Mouse (Mus musculus): ENCODE measurements around the gene Npdc1. TPM values are rescaled to one million over a fixed set of nuclear protein-coding genes. Genes with fewer than 3 reads are reported as not detected.

The Npdc1 gene
- polyA plus RNA-seq, 1 experiment from 2014 or later, result 198 TPM

- Histone ChIP-seq H3K4me1 (no peaks in the 10 kb centered on the region), H3K9me3 (no peaks in the 10 kb centered on the region), H3K4me3 (replicated peaks) (no peak overlapping the region), H3K27ac (no peak overlapping the region), H3K36me3 (replicated peaks) (peaks cover 94% of the 10 kb centered on the region), H3K27me3 (no peaks in the 10 kb centered on the region), H3K9ac (no peak overlapping the region), H3K4me2 (no peak overlapping the region)
- no peak for ATAC-seq (ENCODE audit: low FRiP score)
- WGBS, result 90% methylated on average over 20 of the region's 20 CpGs
These were observed 41.9 kb downstream of the Npdc1 start for GRCm38 (mm10) chr2:25441067-25441466.

GRCm38 (mm10) chr2:25442682-25443081 is 43.5 kb downstream of the Npdc1 start:
- H3K36me3 ChIP-seq (replicated peaks), result peaks cover 95% of the 10 kb centered on the region
- no peaks in the 10 kb centered on the region for H3K9me3 ChIP-seq
- no peak overlapping the region for H3K4me3 ChIP-seq (replicated peaks)
- H3K4me1 ChIP-seq, result no peaks in the 10 kb centered on the region
- WGBS, result 97% methylated on average over 14 of the region's 14 CpGs
- ATAC-seq (ENCODE audit: low FRiP score), result no peak
- H3K27ac ChIP-seq, result no peak overlapping the region
- H3K27me3 ChIP-seq, result no peaks in the 10 kb centered on the region
- H3K9ac ChIP-seq, result no peak overlapping the region
- H3K4me2 ChIP-seq, result no peak overlapping the region

GRCm38 (mm10) chr2:25450853-25451647 is 51.9 kb downstream of the Npdc1 start:
- ATAC-seq (ENCODE audit: low FRiP score), result no peak
- H3K9ac ChIP-seq, result no peak overlapping the region
- H3K36me3 ChIP-seq (replicated peaks), result peaks cover 22% of the 10 kb centered on the region
- H3K27me3 ChIP-seq, result no peaks in the 10 kb centered on the region
- 84% methylated on average over 8 of the region's 8 CpGs for WGBS
- no peak overlapping the region for H3K4me2 ChIP-seq
- H3K27ac ChIP-seq, result no peak overlapping the region
- no peak overlapping the region for H3K4me3 ChIP-seq (replicated peaks)
- no peaks in the 10 kb centered on the region for H3K9me3 ChIP-seq
- no peaks in the 10 kb centered on the region for H3K4me1 ChIP-seq

- ATAC-seq (ENCODE audit: low FRiP score), result no peak
- H3K4me2 ChIP-seq, result no peak overlapping the region
- H3K9ac ChIP-seq, result no peak overlapping the region
- H3K27ac ChIP-seq, result no peak overlapping the region
- WGBS, result 61% methylated on average over 1 of the region's 1 CpGs
- no peaks in the 10 kb centered on the region for H3K9me3 ChIP-seq
- H3K4me3 ChIP-seq (replicated peaks), result no peak overlapping the region
- H3K27me3 ChIP-seq, result no peaks in the 10 kb centered on the region; the same call in 1 of the 2 replicates
- H3K36me3 ChIP-seq (replicated peaks), result peaks cover 3% of the 10 kb centered on the region
- no peaks in the 10 kb centered on the region for H3K4me1 ChIP-seq
These were observed 53.8 kb downstream of the Npdc1 start for GRCm38 (mm10) chr2:25452951-25453350.

- no peak for ATAC-seq (ENCODE audit: low FRiP score)
- H3K27me3 ChIP-seq, result no peaks in the 10 kb centered on the region; the same call in 1 of the 2 replicates
- no peak within 1 kb of the TSS for H3K4me2 ChIP-seq
- H3K4me1 ChIP-seq, result peaks cover 16% of the 10 kb centered on the region
- 64% methylated on average over 14 of the region's 14 CpGs for WGBS
- peaks cover 14% of the 10 kb centered on the region for H3K36me3 ChIP-seq (replicated peaks)
- peak within 1 kb of the TSS; percentile 12; the same call in 1 of the 2 replicates for H3K9ac ChIP-seq
- no peak within 1 kb of the TSS for H3K27ac ChIP-seq
- no peak within 1 kb of the TSS for H3K4me3 ChIP-seq (replicated peaks)
- H3K9me3 ChIP-seq, result no peaks in the 10 kb centered on the region
These were observed 57.2 kb downstream of the Npdc1 start, which contains the start of gene Clic3 for GRCm38 (mm10) chr2:25456205-25456953. TSS of gene Clic3 (plus strand) at chr2:25456838.

- H3K9me3 ChIP-seq, result no peaks in the 10 kb centered on the region
- no peak overlapping the region for H3K4me3 ChIP-seq (replicated peaks)
- H3K4me1 ChIP-seq, result peaks cover 19% of the 10 kb centered on the region
- no peak overlapping the region for H3K4me2 ChIP-seq
- no peak for ATAC-seq (ENCODE audit: low FRiP score)
- peak overlapping the region; percentile 12; the same call in 1 of the 2 replicates for H3K9ac ChIP-seq
- 85% methylated on average over 9 of the region's 9 CpGs for WGBS
- H3K27ac ChIP-seq, result no peak overlapping the region
- H3K27me3 ChIP-seq, result no peaks in the 10 kb centered on the region; the same call in 1 of the 2 replicates
- H3K36me3 ChIP-seq (replicated peaks), result peaks cover 14% of the 10 kb centered on the region
These were observed 58.1 kb downstream of the Npdc1 start for GRCm38 (mm10) chr2:25457022-25457896.

GRCm38 (mm10) chr2:25458911-25459310 is 59.8 kb downstream of the Npdc1 start:
- ATAC-seq (ENCODE audit: low FRiP score), result no peak
- Histone ChIP-seq H3K36me3 (replicated peaks) (peaks cover 14% of the 10 kb centered on the region), H3K27me3 (no peaks in the 10 kb centered on the region; the same call in 1 of the 2 replicates), H3K27ac (no peak overlapping the region), H3K4me1 (peaks cover 19% of the 10 kb centered on the region), H3K4me2 (no peak overlapping the region), H3K9ac (no peak overlapping the region), H3K4me3 (replicated peaks) (no peak overlapping the region), H3K9me3 (no peaks in the 10 kb centered on the region)
- WGBS, result 72% methylated on average over 5 of the region's 5 CpGs

Small RNAs within 50 kb of the gene (microRNA-seq; reads per million reads assigned to microRNA genes)
- gene Mir3087, result not detected

Other genes starting within 250 kb of the Npdc1 start
- gene Nrarp, start 218.6 kb upstream of the Npdc1 start, polyA plus RNA-seq (2016; fragmentation: Nextera tagmentation; extraction: Ambion mirVana), result 76.8 and 81.0 TPM in 2 replicates
- 0.62 and 1.0 TPM in 2 replicates for gene Tor4a, start 202.5 kb upstream of the Npdc1 start, polyA plus RNA-seq (2016; fragmentation: Nextera tagmentation; extraction: Ambion mirVana)
- gene Nelfb, start 187.9 kb upstream of the Npdc1 start, polyA plus RNA-seq (2016; fragmentation: Nextera tagmentation; extraction: Ambion mirVana), result 106 and 111 TPM in 2 replicates
- gene Stpg3, start 184.7 kb upstream of the Npdc1 start, polyA plus RNA-seq (2016; fragmentation: Nextera tagmentation; extraction: Ambion mirVana), result not detected in 2 replicates
- 0.46 and 0.87 TPM in 2 replicates for gene Fam166a, start 180.6 kb upstream of the Npdc1 start, polyA plus RNA-seq (2016; fragmentation: Nextera tagmentation; extraction: Ambion mirVana)
- gene Tubb4b, start 174.6 kb upstream of the Npdc1 start, polyA plus RNA-seq (2016; fragmentation: Nextera tagmentation; extraction: Ambion mirVana), result 496 and 501 TPM in 2 replicates
- not detected in 2 replicates for gene Slc34a3, start 165.0 kb upstream of the Npdc1 start, polyA plus RNA-seq (2016; fragmentation: Nextera tagmentation; extraction: Ambion mirVana)
- not detected in 2 replicates for gene Rnf224, start 162.6 kb upstream of the Npdc1 start, polyA plus RNA-seq (2016; fragmentation: Nextera tagmentation; extraction: Ambion mirVana)
- gene Rnf208, start 157.1 kb upstream of the Npdc1 start, polyA plus RNA-seq (2016; fragmentation: Nextera tagmentation; extraction: Ambion mirVana), result 30.2 and 37.9 TPM in 2 replicates
- not detected in 2 replicates for gene Cysrt1, start 156.9 kb upstream of the Npdc1 start, polyA plus RNA-seq (2016; fragmentation: Nextera tagmentation; extraction: Ambion mirVana)
- 4.2 and 6.0 TPM in 2 replicates for gene AL732309.1, start 152.5 kb upstream of the Npdc1 start, polyA plus RNA-seq (2016; fragmentation: Nextera tagmentation; extraction: Ambion mirVana)
- gene Tmem203, start 143.9 kb upstream of the Npdc1 start, polyA plus RNA-seq (2016; fragmentation: Nextera tagmentation; extraction: Ambion mirVana), result 17.6 and 18.1 TPM in 2 replicates
- gene Tprn, start 136.7 kb upstream of the Npdc1 start, polyA plus RNA-seq (2016; fragmentation: Nextera tagmentation; extraction: Ambion mirVana), result 9.3 and 10.0 TPM in 2 replicates
- 207 and 224 TPM in 2 replicates for gene Ssna1, start 126.9 kb upstream of the Npdc1 start, polyA plus RNA-seq (2016; fragmentation: Nextera tagmentation; extraction: Ambion mirVana)
- gene Anapc2, start 126.9 kb upstream of the Npdc1 start, polyA plus RNA-seq (2016; fragmentation: Nextera tagmentation; extraction: Ambion mirVana), result 134 and 141 TPM in 2 replicates
- gene Tmem210, start 111.2 kb upstream of the Npdc1 start, polyA plus RNA-seq (2016; fragmentation: Nextera tagmentation; extraction: Ambion mirVana), result not detected in 2 replicates
- not detected in 2 replicates for gene Lrrc26, start 109.4 kb upstream of the Npdc1 start, polyA plus RNA-seq (2016; fragmentation: Nextera tagmentation; extraction: Ambion mirVana)
- gene Grin1, start 80.2 kb upstream of the Npdc1 start, polyA plus RNA-seq (2016; fragmentation: Nextera tagmentation; extraction: Ambion mirVana), result 2.2 and 5.6 TPM in 2 replicates
- gene Man1b1, start 67.0 kb upstream of the Npdc1 start, polyA plus RNA-seq (2016; fragmentation: Nextera tagmentation; extraction: Ambion mirVana), result 74.8 and 80.8 TPM in 2 replicates
- gene Dpp7, start 43.0 kb upstream of the Npdc1 start, polyA plus RNA-seq (2016; fragmentation: Nextera tagmentation; extraction: Ambion mirVana), result 18.0 and 19.9 TPM in 2 replicates
- 4.0 and 4.3 TPM in 2 replicates for gene Uap1l1, start 33.7 kb upstream of the Npdc1 start, polyA plus RNA-seq (2016; fragmentation: Nextera tagmentation; extraction: Ambion mirVana)
- 60.8 and 67.8 TPM in 2 replicates for gene Sapcd2, start 27.0 kb upstream of the Npdc1 start, polyA plus RNA-seq (2016; fragmentation: Nextera tagmentation; extraction: Ambion mirVana)
- gene Entpd2, start 3.5 kb upstream of the Npdc1 start, polyA plus RNA-seq (2016; fragmentation: Nextera tagmentation; extraction: Ambion mirVana), result 0.22 TPM in 1 of 2 replicates, not detected in the other
- 0.14 TPM in 1 of 2 replicates, not detected in the other for gene Fut7, start 23.9 kb downstream of the Npdc1 start, polyA plus RNA-seq (2016; fragmentation: Nextera tagmentation; extraction: Ambion mirVana)
- gene Abca2, start 29.4 kb downstream of the Npdc1 start, polyA plus RNA-seq (2016; fragmentation: Nextera tagmentation; extraction: Ambion mirVana), result 10.9 and 12.5 TPM in 2 replicates
- gene Clic3, start 57.5 kb downstream of the Npdc1 start, polyA plus RNA-seq (2016; fragmentation: Nextera tagmentation; extraction: Ambion mirVana), result 1.1 and 2.0 TPM in 2 replicates
- 34.5 and 39.1 TPM in 2 replicates for gene Paxx, start 61.7 kb downstream of the Npdc1 start, polyA plus RNA-seq (2016; fragmentation: Nextera tagmentation; extraction: Ambion mirVana)
- 0.69 and 1.3 TPM in 2 replicates for gene Ptgds, start 70.7 kb downstream of the Npdc1 start, polyA plus RNA-seq (2016; fragmentation: Nextera tagmentation; extraction: Ambion mirVana)
- gene Lcn12, start 94.6 kb downstream of the Npdc1 start, polyA plus RNA-seq (2016; fragmentation: Nextera tagmentation; extraction: Ambion mirVana), result not detected in 2 replicates
- gene Fbxw5, start 101.4 kb downstream of the Npdc1 start, polyA plus RNA-seq (2016; fragmentation: Nextera tagmentation; extraction: Ambion mirVana), result 102 and 110 TPM in 2 replicates
- gene C8g, start 102.4 kb downstream of the Npdc1 start, polyA plus RNA-seq (2016; fragmentation: Nextera tagmentation; extraction: Ambion mirVana), result 4.7 and 5.4 TPM in 2 replicates
- gene Traf2, start 147.6 kb downstream of the Npdc1 start, polyA plus RNA-seq (2016; fragmentation: Nextera tagmentation; extraction: Ambion mirVana), result 33.8 and 36.8 TPM in 2 replicates
- gene Edf1, start 158.5 kb downstream of the Npdc1 start, polyA plus RNA-seq (2016; fragmentation: Nextera tagmentation; extraction: Ambion mirVana), result 332 and 360 TPM in 2 replicates
- 5.2 and 5.9 TPM in 2 replicates for gene Mamdc4, start 175.5 kb downstream of the Npdc1 start, polyA plus RNA-seq (2016; fragmentation: Nextera tagmentation; extraction: Ambion mirVana)
- 154 and 158 TPM in 2 replicates for gene Phpt1, start 175.9 kb downstream of the Npdc1 start, polyA plus RNA-seq (2016; fragmentation: Nextera tagmentation; extraction: Ambion mirVana)
- 0.91 and 1.5 TPM in 2 replicates for gene Ajm1, start 182.4 kb downstream of the Npdc1 start, polyA plus RNA-seq (2016; fragmentation: Nextera tagmentation; extraction: Ambion mirVana)
- gene Rabl6, start 209.2 kb downstream of the Npdc1 start, polyA plus RNA-seq (2016; fragmentation: Nextera tagmentation; extraction: Ambion mirVana), result 76.6 and 76.8 TPM in 2 replicates
- gene Ccdc183, start 218.3 kb downstream of the Npdc1 start, polyA plus RNA-seq (2016; fragmentation: Nextera tagmentation; extraction: Ambion mirVana), result 0.22 and 0.23 TPM in 2 replicates
- 13.2 and 13.4 TPM in 2 replicates for gene Tmem141, start 222.7 kb downstream of the Npdc1 start, polyA plus RNA-seq (2016; fragmentation: Nextera tagmentation; extraction: Ambion mirVana)
- 0.83 and 0.88 TPM in 2 replicates for gene Fcna, start 228.7 kb downstream of the Npdc1 start, polyA plus RNA-seq (2016; fragmentation: Nextera tagmentation; extraction: Ambion mirVana)